Mouse (Mus musculus) spleen, postnatal 36 days (tissue): ENCODE results near the gene Mst1r.

Source experiments
- DNase-seq, 2 experiments: peaks; one replicate each; pipeline ENCODE4 v3.0.0; 2022; ENCODE audit warnings: low spot score in 2 of 2, mixed read lengths in 1 of 2

Mst1r gene

DNA sequence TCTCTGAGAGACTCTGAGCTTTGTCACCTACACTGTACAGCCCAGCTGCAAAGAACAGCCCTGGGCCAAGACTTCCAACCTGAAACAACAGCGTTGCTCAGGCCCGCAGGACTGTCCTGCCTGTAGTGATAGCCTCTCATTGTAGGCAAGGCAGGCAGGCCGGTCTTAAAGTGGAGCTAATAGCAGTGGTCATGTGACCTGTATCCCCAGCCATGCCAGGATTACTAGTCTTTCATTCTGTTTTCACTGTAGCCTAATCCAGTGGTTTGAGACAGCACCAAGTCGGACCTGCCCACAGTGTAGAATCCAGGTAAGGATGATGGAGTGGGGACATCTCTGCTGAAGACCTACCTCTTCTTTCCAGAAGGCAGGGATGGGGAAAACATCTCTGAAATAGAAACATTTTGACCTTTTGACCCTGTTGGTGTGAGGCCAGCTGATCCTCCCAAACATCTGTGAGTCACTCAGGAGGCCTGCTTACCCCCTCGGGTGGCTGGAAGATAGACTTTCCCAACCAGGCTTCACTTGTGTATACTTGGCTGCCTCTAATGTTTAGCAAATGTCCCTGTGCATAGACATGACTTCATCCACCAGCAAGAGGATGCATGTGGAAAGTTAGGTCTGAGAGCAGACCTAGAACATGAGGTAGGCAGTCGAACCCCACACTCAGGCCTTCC is 49.1 kb downstream of the Mst1r start:
- DNase-seq = no peak

DNA sequence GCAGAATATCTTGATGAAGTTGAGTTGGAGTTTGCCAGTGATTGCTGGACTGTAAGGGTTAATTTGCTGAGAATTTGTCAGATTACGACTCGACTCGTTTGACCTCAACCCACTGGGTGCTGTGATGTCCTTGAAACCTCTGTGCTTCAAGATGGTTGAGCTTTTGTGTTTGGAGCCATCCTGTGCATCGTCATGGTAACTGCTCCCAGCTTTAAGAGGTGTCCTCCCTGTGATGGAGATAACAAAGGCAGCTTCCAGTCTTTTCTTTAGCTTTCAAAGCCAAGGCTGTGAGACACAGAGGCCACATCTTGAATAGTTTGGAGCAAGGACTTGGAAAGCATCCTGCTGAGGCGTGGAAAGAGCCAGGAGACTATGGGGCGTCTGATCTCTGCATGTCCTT is 50.5 kb downstream of the Mst1r start:
- no peak for DNase-seq

GRCm38 (mm10) chr9:107959896-107960295 is 53.2 kb downstream of the Mst1r start:
- no peak for DNase-seq

GRCm38 (mm10) chr9:107960928-107961327 is 54.3 kb downstream of the Mst1r start:
- DNase-seq = no peak

GRCm38 (mm10) chr9:107961351-107961762 is 54.7 kb downstream of the Mst1r start:
- no peak for DNase-seq

- no peak for DNase-seq
Measured at GRCm38 (mm10) chr9:107961881-107962280, 55.2 kb downstream of the Mst1r start.

- DNase-seq = no peak
Measured at GRCm38 (mm10) chr9:107962916-107963315, 56.2 kb downstream of the Mst1r start.

DNA sequence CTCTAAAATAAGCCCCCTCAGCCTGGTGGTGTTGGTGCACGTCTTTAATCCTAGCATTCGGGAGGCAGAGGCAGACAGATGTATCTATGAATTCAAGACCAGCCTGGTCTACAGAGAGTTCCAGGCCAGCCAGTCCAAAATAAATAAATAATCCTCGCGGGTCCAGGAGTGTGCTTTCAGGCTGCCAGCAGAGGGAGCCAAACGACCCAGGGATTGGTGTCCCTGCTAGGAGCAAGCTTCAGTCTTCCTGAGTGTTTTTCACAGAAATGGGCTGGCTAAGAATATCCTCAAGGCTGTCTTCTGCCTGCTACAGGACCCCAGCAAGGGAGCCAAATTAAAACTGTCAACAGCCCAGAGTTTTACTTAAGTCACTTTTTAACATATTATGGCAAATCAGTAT is 57.0 kb downstream of the Mst1r start:
- DNase-seq = peak; percentile 64

DNA sequence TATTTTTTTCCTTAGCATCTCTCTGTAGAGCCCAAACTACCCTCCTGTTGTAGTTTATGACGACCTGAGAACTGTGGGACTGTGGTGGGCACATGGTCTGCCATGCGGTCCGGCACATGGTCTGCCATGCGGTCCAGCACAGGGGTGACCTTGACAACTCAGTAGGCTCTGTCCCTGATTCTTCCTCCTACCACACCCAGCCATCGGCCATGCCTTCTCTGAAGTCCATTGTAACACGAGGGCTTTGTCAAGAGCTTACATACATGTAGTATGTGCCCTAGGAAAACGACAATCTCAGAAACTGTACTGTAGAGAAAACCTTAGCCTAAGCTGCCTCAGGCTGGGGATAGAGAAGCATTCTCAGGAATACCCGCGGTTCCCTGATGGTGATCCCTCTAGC is 58.0 kb downstream of the Mst1r start:
- DNase-seq = no peak

DNA sequence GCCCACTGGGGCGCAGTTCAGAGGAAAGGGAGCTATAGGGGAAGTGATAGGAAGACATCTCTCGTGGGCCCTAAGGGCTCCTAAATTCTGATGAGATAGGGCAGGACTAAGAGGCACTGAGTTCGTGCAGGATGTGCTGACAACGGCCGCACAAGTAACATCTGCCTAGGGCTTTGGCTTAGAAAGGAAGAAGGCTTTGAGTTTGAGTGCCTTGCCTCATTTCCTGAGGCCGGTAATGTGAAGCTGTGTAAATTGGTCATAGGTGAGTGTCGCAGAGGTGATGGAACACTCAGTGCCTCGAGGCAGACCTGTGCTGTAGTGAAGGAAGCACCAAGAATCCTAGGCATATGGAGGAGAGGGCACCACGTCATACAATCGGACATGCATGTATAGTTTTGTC is 60.0 kb downstream of the Mst1r start:
- no peak for DNase-seq

GRCm38 (mm10) chr9:107967437-107967836 is 60.8 kb downstream of the Mst1r start:
- DNase-seq = no peak

DNA sequence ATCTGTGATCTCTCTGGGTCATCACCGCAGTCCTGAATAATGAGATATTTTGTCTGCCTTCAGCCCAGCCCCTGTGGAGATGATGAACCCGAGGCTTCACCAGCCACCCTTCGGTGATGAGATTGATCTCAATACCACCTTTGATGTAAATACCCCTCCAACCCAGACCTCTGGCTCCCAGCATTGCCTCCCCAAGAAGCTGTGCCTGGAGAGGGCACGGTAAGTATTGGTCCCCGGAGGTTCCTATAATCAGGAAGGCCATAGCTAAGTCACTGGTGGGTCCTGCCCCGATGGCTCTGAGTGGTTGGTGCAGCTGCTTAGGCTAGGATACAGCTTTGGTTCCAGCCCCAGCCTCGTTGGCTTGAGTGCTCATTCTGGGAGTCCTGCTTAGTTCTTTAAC is 61.9 kb downstream of the Mst1r start:
- no peak for DNase-seq
